Mouse (Mus musculus) embryonic fibroblast, embryonic 13.5 days (primary cell): Measurements from ENCODE around the gene Slc25a36. TPM values are rescaled to one million over a fixed set of nuclear protein-coding genes. Genes with fewer than 3 reads are reported as not detected.

ENCODE experiments used
- H3K27ac ChIP-seq: 2 replicates; pipeline ENCODE4 v1.5.1; 2012; ENCODE audit warnings: low read length, control low read depth, inconsistent platforms; ENCODE audit not compliant: insufficient read depth
- H3K4me1 ChIP-seq: 2 replicates; pipeline ENCODE4 v1.6.1; 2011; ENCODE audit warnings: low read length; ENCODE audit not compliant: control insufficient read depth, insufficient read depth
- H3K4me3 ChIP-seq: 2 replicates; pipeline ENCODE4 v1.5.1; 2011; ENCODE audit warnings: mild to moderate bottlenecking, control low read depth, low read length; ENCODE audit not compliant: insufficient read depth
- CTCF ChIP-seq: IDR thresholded peaks from 2 replicates; pipeline ENCODE4 v1.5.1; 2011; ENCODE audit warnings: mild to moderate bottlenecking, control low read depth, low read length, moderate library complexity, borderline replicate concordance; ENCODE audit not compliant: insufficient read depth
- POLR2A ChIP-seq: IDR thresholded peaks from 2 replicates; pipeline ENCODE4 v1.6.1; 2011; ENCODE audit warnings: low read depth, mild to moderate bottlenecking, control low read depth, low read length, moderate library complexity
- polyA plus RNA-seq: library from polyadenylated mRNA; stranded (reverse); fragments of >200 nt; gene quantifications from 2 replicates; pipeline ENCODE4 v1.2.4, GENCODE M21; 2011; ENCODE audit warnings: low read depth; ENCODE audit not compliant: missing spikeins, insufficient read length

Gene Slc25a36
- polyA plus RNA-seq = 106 and 132 TPM in 2 replicates

DNA sequence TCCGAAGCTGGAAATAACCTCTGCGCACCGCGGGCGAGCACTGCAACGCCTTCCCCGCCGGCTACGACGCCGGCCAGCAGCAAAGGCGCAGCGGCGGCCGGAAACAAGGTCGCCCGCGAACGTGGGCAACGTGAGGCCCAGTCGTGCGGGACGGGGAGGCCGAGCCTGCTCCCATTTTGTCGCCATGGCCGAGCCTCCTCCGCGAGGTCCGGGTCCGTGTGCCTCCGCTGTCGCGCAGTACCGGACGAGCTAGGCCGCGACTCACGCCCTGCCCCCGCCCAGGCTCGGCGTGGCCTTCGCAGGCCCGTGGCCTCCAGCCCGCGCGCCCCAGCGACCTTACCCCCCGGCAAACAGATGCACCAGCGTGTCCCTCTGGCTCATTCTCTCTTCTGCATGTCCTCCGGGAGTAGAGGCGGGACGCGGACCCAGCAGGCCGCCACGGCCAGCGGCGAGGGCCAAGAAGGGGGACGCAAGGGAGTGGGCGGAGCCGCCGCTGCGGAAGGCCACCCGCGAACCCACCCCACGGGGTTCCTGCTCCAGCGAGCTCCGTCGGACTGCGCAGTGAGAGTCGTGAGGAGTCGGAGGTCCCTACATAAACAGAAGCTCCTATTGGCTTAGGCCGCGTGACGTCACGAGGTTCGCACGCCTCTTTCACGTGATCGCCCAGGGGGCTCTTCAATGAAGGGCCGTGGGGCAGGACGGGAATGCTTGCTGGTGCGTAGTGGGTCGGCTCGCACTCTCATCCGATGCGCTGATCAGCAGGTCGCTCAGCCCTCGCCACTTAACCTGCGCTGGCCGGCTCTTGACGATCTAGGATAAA is at the start of gene Slc25a36:
Gene Slc25a36, minus strand, starts transcription at position 587 of the 820 bp plus-strand sequence.
- Histone ChIP-seq H3K27ac (peak within 1 kb of the TSS; percentile 53), H3K4me1 (no peaks in the 10 kb centered on the region; the same call in 1 of the 2 replicates), H3K4me3 (peak within 1 kb of the TSS; percentile 80)
- peak; percentile 92 for TF ChIP-seq POLR2A
- TF ChIP-seq CTCF = no peak

DNA sequence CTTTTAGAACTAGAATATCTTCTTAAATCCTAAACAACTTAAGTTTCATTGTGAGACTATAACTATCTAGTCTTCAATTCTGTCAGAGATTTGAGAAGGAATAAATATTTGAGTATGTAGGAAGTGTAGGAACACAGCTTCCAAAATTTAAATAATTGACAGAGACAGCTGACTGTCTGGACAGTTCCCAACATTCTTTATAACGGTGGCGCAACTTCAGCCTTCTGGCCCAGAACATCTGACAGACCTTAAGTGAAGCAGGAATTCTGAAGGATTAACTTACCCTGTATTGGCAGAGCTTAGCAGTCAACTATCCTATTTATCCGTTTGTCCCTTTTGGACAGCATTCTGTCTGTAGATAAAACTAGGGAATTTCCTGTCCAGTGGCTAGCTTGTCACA is 47.5 kb upstream of the Slc25a36 start:
- no peak overlapping the region for H3K4me3 ChIP-seq
- H3K4me1 ChIP-seq = no peaks in the 10 kb centered on the region
- no peak overlapping the region for H3K27ac ChIP-seq
- TF ChIP-seq CTCF (no peak), POLR2A (no peak)

- H3K27ac ChIP-seq = no peak overlapping the region
- H3K4me3 ChIP-seq = no peak overlapping the region
- no peak for TF ChIP-seq CTCF
- TF ChIP-seq POLR2A = no peak
- H3K4me1 ChIP-seq = no peaks in the 10 kb centered on the region
These were observed 45.0 kb upstream of the Slc25a36 start for GRCm38 (mm10) chr9:97155981-97156380.

- Histone ChIP-seq H3K27ac (no peak overlapping the region), H3K4me1 (no peaks in the 10 kb centered on the region), H3K4me3 (no peak overlapping the region)
- TF ChIP-seq CTCF = no peak
- TF ChIP-seq POLR2A = no peak
These were observed 44.0 kb upstream of the Slc25a36 start for GRCm38 (mm10) chr9:97154956-97155355.

GRCm38 (mm10) chr9:97153006-97153405 is 42.0 kb upstream of the Slc25a36 start:
- Histone ChIP-seq H3K4me1 (no peaks in the 10 kb centered on the region), H3K27ac (no peak overlapping the region), H3K4me3 (no peak overlapping the region)
- TF ChIP-seq CTCF (no peak), POLR2A (no peak)

DNA sequence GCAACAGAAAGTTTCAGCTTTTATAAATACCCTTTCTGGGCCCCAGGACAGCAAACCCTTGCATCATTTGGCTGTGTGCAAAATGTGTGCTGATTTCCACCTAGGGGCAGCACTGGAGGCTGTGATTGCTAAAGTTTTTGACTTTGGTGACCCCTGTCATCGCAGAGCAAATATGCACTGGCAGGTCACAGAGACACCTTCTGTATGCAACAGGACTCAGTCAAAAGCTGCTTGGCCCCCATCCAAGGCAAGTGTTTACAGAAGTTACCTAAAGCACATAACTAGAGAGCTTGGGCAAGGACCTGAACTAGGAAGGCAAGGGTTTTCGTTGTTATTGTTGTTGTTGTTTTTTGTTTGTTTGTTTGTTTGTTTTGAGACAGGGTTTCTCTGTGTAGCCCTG is 36.3 kb upstream of the Slc25a36 start:
- Histone ChIP-seq H3K27ac (no peak overlapping the region), H3K4me3 (no peak overlapping the region), H3K4me1 (no peaks in the 10 kb centered on the region)
- TF ChIP-seq CTCF = no peak
- TF ChIP-seq POLR2A = no peak

DNA sequence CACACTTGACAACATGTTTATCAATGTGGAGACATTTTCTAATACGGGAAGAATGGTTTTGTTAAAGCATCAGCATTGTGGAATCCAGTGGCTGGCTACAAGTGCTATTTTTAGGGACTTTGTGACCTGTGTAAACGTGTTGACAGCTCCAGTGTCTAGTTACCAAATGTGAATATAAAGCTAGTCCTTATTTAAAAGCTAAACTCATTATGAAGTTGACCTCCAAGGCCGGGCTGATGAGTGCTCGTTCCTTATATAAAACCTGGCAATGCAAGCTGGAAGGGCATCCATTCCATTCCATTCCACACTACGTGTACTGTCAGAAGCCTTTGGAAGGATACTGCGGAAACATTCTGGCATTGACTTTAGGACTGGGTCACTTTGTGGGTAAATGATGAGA is 34.4 kb upstream of the Slc25a36 start:
- TF ChIP-seq CTCF (no peak), POLR2A (no peak)
- Histone ChIP-seq H3K4me3 (no peak overlapping the region), H3K27ac (no peak overlapping the region), H3K4me1 (no peaks in the 10 kb centered on the region)

- no peaks in the 10 kb centered on the region for H3K4me1 ChIP-seq
- no peak overlapping the region for H3K4me3 ChIP-seq
- no peak overlapping the region for H3K27ac ChIP-seq
- no peak for TF ChIP-seq POLR2A
- no peak for TF ChIP-seq CTCF
These were observed 32.5 kb upstream of the Slc25a36 start for GRCm38 (mm10) chr9:97143416-97143815.

DNA sequence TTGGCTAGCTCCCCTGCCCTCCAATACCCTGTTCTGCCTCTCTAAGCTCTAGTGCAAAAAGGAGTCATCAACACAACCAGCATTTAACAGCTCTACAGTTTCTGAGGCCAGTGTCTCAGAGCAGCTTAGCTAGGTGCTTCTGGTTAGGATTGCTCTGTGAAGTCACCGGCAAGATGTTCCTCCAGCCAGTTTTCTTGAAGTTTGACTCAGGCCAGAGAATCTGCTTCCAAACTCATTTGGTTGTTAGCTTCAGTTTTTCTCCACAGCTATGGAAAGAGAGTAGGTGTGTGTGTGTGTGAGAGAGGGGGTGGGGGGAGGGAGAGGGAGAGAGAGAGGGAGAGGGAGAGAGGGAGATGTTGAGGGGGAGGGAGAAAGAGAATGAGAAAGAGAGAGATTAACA is 31.6 kb upstream of the Slc25a36 start:
- no peak overlapping the region for H3K4me3 ChIP-seq
- no peak overlapping the region for H3K27ac ChIP-seq
- no peaks in the 10 kb centered on the region for H3K4me1 ChIP-seq
- TF ChIP-seq POLR2A = no peak
- no peak for TF ChIP-seq CTCF

DNA sequence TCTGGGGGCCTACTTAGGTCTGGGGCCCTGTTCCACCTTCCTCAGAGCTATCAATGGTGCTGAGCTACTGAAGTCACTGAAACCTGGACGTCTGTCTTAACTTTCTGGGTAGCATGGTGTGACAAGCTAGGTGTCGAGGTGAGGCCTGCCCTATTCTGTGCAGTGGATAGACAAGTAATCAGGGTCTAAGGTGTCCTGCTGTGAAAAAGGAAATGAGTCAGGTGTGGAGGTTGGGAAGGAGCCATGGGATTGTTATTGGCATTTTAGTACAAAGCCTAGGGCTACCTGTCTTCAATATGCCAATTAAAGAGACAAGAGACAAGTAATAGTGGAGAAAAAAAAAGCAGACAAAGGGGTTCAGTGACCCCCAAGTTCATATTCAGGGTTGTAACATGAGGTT is 30.8 kb upstream of the Slc25a36 start:
- no peak overlapping the region for H3K4me3 ChIP-seq
- H3K27ac ChIP-seq = no peak overlapping the region
- H3K4me1 ChIP-seq = no peaks in the 10 kb centered on the region
- TF ChIP-seq CTCF (no peak), POLR2A (no peak)
